Mouse (Mus musculus): ENCODE results near the gene Mex3d.

- TF ChIP-seq GATA1 (IDR thresholded peaks at IDR 0.05; ENCODE audit: low read length) (no peak), TAL1 (IDR thresholded peaks at IDR 0.05; ENCODE audit: low read length) (no peak)
Measured at GRCm38 (mm10) chr10:80332525-80332989, 54.9 kb downstream of the Mex3d start.

All from erythroblast, embryonic 14.5 days (primary cell).